Mouse (Mus musculus) spleen, postnatal 4 days (tissue): ENCODE results near the gene Usp49.

ENCODE experiments used
- DNase-seq, 2 experiments: peaks; one replicate each; pipeline ENCODE4 v3.0.0; 2022; ENCODE audit warnings: low spot score in 2 of 2

The Usp49 gene

DNA sequence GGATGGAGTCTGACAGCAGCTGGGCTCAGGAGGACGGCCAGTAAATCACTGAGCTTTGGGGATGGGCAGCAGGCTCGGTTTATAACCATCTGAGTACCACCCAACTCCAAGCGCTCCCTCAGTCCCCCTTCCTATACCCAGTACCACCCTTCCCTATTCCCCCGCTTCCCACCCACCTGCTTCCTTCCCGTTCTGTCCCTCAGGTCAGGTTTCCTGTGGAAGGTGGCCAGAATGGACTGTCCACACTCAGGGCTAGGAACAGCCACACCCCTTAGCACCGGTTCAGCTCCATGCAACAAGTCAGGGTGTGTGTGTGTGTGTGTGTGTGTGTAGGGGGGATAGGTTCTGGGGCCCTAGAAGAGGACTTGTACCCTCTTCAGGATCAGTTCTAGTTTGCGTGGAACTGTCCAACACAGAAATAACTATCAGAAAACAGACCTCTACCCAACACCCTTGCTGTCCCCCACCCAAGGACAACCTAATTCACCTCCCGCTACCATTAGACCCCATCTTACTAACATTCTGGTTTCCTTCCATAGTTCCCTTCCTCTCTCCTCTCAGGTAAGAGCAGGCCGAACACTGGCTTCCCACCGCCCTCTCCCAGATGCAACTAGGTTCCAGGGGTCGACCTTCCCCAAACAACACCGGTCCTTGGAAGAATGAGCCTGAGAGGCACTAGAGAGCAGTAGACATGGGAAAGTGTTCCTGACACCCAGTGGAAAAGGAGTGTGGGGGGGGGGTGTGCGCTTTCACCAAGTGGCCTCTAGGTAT, 63.4 kb downstream of the Usp49 start:
- DNase-seq = no peak

DNA sequence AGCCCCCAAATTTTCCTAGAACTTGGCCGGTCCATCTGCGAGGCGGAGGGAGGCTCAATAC, 63.8 kb downstream of the Usp49 start, which contains the start of gene Gm21981:
Gene Gm21981, minus strand, starts transcription at position 14 of the 61 bp plus-strand sequence.
- no peak for DNase-seq

DNA sequence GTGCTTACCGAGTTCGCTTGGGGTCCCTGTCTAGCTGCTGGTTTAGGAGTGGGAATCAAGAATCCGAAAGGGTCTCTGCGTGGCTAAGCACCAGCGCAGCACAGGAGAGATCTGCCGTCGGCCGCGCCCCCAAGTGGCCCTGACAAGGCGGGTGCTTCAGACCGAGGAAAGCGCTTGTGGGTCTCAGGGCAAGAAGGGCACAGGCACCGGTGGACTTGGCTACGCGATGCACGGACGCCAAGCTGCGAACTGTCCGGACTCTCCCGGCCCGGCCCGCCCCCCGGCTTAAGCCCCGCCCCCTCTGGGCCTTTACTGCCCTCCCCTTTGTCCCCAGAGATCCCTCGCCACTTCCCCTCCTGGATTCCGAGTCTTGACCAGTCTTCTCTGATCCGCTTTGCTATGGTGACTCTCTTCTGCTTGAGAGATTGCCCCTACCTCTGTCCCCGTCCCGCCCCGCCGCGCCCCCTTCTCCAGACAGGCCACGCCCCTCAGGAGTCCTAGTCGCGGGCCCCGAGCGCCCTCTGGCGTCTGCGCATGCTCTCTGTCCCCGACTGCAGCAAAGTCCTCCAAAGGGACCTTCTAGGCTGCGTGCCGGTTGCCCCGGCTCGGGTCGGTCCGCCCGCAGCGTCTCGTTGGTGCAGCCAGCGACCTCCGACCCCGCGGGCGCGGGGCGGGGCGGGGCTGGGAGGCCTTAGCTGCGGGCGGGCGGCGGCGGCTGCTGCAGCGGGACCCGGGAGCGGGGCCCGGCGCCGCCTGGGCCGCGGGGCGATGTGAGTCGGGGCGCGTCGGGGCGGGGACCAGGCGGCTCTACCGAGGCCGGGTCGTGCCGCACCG, 64.2 kb downstream of the Usp49 start, which contains the start of gene Prickle4:
Gene Prickle4, minus strand, starts transcription at position 234 of the 834 bp plus-strand sequence.
- DNase-seq = peak; percentile 95 to 99

GRCm38 (mm10) chr17:47695337-47695710, 64.8 kb downstream of the Usp49 start:
- DNase-seq = no peak

GRCm38 (mm10) chr17:47698156-47698555, 67.7 kb downstream of the Usp49 start:
- DNase-seq = no peak

DNA sequence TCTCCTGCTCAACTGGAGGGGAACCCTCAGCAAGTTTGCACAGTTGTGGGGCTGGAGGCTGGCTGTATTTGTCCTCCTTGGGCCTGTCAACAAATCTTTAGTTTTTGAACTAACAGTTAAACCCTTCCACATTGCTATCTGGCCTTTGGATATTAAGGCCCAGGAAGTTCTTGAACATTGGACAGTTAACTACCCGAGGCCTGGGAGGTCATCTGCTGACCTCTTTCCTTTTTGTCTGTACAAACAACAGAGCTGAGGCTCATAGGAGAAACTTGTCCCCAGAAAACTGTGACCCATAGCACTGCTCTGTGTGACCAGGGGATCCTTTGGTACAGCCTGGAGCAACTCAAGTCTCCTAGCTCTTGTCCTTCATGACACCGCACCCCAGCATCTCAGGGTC, 68.6 kb downstream of the Usp49 start:
- no peak for DNase-seq

DNA sequence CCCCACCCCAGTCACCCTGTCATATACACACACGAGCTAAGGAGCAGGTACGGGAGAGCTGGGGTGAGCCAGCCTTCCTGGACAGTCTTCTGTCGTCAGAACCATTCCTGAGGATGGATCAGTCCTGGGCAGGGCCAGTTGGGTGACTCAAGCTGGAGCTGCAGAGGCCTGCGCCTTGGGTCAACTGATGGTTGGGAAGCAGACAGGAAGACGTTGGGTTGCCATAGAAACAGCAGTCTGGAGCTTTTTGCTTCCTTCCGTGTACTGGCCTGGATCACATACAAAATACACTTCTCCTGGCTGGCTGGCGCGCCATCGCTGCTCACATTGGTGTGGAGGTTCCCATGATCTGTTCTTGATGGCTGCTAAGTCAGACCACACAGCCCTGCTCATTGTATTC, 71.3 kb downstream of the Usp49 start:
- DNase-seq = no peak

DNA sequence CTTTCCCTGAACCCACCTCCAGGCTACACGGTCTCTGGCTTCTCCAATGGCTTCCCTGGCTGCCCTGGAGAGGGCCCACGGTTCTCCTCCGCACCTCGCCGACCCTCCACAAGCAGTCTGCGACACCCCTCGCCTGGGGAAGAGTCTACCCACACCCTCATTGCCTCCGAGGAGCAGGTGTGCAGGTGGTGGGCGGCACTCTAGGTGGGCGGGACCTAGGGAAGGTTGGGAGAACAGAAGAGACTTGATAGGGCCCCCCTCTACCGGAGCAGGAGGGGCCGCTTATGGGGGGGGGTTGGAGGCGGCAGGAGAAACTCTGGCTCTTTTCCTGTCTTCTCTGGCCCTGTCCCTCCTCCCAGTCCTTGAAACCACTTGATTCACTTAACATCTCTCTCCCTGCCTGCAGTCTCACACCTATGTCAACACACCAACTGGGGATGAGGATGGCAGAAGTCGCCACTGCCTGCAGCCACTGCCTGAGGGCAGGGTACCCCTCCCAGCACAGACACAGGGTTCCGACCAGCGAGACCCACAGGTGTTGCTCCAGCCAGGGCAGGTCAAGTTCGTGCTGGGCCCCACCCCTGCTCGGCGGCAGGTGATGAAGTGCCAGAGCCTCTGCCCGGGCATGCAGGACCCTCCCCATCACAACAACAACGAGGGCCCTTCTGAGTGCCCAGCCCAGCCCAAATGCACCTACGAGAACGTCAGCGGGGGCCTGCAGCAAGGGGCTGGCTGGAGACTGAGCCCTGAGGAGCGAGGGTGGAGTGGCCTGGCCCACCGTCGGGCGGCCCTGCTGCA, 72.3 kb downstream of the Usp49 start:
- DNase-seq = no peak

DNA sequence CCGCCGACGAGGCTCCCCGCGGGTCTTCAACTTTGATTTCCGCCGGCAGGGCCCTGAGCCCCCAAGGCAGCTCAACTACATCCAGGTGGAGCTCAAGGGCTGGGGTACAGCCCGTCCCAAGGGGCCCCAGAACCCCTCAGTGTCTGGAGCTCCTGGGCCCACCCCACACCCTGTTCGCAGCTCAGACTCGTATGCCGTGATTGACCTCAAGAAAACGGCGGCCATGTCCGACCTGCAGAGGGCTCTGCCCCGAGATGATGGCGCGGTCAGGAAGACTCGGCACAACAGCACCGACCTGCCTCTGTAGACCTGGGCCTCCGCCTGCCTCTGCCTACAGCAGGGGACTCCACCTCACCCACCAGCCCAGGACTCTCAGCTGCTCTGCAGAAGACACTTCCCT, 73.1 kb downstream of the Usp49 start:
- no peak for DNase-seq

- DNase-seq = no peak
These were observed 74.2 kb downstream of the Usp49 start for GRCm38 (mm10) chr17:47704692-47705091.

DNA sequence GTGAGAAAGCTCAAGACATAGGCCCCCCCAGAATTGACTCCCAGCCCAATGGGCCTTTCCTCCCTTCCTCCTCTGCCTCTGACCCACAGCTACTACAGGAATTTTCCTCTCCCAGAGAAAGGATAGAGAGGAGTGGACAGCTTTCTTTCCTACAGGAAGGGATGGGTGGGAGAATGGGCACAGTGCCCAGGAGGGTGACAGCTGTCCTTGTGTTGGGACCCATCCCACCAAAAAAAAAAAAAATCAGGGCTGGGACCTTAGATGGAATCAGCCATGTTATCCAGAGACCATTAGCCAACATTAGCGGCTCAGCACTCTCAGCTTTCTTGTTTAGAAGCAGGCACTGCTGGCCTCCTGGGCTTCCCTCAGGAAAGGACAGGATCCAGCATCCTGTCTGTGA, 75.7 kb downstream of the Usp49 start:
- no peak for DNase-seq

DNA sequence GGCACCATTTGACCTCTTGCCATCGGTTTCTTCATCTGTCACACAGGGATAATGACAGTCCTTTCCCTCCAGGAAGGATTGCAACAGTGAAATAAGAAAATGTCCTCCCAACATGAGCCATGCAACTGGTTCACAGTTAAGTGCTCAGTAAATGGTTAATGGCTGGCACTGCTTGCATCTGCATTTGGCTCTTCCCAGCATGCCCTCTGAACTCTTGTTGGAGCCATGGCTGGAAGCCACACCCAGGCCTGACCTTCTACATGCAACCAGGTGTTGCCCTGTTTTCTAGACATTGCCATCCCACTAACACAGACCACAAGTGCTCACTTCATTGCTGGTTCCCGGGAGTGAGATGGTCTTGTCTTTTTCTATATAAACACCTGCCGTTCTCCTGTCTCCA, 77.5 kb downstream of the Usp49 start:
- no peak for DNase-seq

GRCm38 (mm10) chr17:47708972-47709371, 78.5 kb downstream of the Usp49 start:
- no peak for DNase-seq

DNA sequence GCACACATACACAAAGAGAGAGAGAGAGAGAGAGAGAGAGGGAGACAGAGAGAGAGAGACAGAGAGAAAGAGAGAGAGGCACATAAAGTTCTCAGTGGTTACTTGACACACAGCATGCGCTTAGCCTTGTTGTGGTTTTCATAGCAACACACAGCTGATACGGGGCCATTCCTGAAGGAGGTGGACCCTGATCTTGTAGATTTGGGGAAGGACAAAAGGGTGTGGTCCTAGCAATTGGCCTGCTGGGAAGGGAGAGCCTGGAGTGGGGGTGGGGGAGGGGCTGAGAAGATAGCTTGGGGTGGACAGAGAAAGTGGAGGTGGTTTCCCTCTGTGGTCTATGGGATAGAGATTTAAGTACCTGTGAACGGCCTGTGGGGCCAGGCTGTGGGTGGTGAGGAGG, 79.5 kb downstream of the Usp49 start:
- no peak for DNase-seq

DNA sequence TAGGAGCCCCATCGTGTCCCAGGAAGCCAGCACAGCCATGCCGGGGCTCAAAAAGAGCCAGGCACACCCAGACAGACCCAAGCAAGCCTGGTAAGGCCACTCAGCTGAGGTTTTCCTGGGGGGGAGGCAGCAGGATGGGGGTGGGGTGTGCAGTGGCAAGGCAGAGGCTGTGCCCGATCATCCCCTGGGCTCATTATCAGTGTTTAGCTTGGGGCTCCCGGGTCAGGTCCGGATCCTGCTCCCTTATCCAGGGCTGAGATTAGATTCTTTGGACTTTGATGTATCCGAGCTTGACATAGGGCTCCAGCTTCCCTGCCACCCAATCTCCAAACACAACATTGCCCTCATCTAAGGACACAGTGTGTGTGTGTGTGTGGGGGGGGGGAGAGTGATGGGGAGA, 81.4 kb downstream of the Usp49 start:
- no peak for DNase-seq

GRCm38 (mm10) chr17:47712889-47713571, 82.5 kb downstream of the Usp49 start:
- no peak for DNase-seq

DNA sequence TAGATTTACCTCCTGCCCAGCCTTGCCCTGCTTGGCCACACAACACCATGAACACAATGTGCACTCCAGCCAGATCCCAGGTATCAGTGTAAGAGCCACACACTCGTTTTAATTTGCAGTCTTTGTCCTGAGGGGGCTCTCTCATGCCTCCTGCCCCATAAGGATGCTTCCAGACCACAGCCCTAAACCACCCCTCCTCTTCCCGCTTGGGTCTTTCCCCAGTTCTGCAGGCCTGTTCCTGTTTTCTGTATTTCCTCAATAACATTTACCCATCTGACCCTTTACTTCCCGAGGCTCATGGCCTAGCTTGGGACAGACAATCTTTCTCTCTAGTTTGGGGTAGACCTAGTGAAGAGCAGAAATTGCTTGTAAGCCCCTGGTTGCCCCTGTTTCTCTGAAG, 84.5 kb downstream of the Usp49 start:
- DNase-seq = no peak

GRCm38 (mm10) chr17:47721183-47721582, 90.7 kb downstream of the Usp49 start:
- no peak for DNase-seq

DNA sequence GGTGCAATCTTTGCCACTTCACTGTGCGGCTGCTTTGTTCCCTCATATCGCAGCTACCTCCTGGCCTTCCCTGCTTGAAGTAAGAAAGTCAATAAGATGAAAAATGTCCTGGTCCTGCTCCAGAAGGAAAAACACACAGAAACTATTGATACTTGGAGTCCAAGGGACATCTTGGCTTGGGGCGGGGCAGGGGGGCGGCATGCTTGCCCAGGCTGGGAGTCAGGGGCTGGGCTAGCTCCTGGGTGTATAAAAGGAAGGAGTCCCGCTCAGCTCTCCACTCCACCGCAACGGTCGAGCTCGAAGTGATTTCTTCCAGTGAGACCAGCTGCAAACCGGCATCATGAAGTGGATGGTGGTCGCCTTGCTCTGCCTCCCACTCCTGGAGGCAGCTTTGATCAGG, 96.1 kb downstream of the Usp49 start, which contains the start of gene Pgc:
Gene Pgc, plus strand, starts transcription at position 277 of the 400 bp plus-strand sequence.
- no peak for DNase-seq

GRCm38 (mm10) chr17:47730633-47731575, 100.4 kb downstream of the Usp49 start:
- no peak for DNase-seq

DNA sequence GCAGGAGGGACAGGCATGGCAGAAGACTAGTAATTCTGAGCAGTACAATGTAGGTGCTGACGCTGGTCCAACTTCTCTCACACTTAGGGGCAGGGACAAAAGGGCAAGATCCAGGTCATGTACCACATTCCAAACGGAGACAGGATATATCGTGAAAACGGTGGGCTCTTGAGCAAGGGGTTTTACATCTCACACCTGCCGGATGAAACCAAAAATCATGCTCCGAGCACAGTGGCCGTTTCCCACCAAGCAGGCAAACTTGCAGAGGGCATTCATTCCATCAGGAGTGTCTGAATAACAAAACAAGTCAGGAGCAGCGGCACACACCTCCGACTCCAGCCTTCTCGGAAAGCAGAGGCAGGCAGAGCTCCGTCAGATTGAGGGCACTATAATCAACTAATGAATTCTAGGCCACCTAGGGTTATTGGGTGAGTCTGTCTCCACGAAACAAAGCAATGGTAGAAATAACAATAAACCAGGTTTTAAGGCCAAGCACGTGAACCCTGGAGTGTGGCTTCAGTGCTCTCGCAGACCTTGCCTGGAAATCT, 105.1 kb downstream of the Usp49 start:
- DNase-seq = no peak
